Mouse (Mus musculus) MEL (cell line): Measurements from ENCODE around the gene Spag9.

ENCODE experiments used
- CTCF ChIP-seq, 3 experiments: IDR thresholded peaks in 2 of 3; conservative IDR thresholded peaks in 1 of 3; 2 replicates each; pipeline ENCODE4 v1.5.1; 2011 to 2012; ENCODE audit warnings: low read length in 3 of 3, low read depth in 2 of 3, mild to moderate bottlenecking in 2 of 3, improper control_type of control experiment in 1 of 3, inconsistent platforms in 1 of 3, mixed read lengths in 1 of 3, moderate library complexity in 1 of 3; ENCODE audit not compliant: control insufficient read depth in 1 of 3, insufficient read depth in 1 of 3, poor library complexity in 1 of 3, severe bottlenecking in 1 of 3
- E2F4 ChIP-seq: IDR thresholded peaks from 2 replicates; pipeline ENCODE4 v1.6.1; 2011; ENCODE audit warnings: low read depth, low read length, improper control_type of control experiment, borderline replicate concordance
- EP300 ChIP-seq, 2 experiments: IDR thresholded peaks; 2 replicates each; pipeline ENCODE4 v1.6.1; 2011; ENCODE audit warnings: improper control_type of control experiment in 2 of 2, low read length in 2 of 2, low read depth in 1 of 2, mild to moderate bottlenecking in 1 of 2
- HCFC1 ChIP-seq: IDR thresholded peaks from 2 replicates; pipeline ENCODE4 v1.6.1; 2012; ENCODE audit warnings: low read depth, mild to moderate bottlenecking, inconsistent platforms, low read length, improper control_type of control experiment, moderate library complexity
- JUND ChIP-seq: IDR thresholded peaks from 2 replicates; pipeline ENCODE4 v1.6.1; 2011; ENCODE audit warnings: low read depth, mild to moderate bottlenecking, improper control_type of control experiment, low read length
- NRF1 ChIP-seq: IDR thresholded peaks from 2 replicates; pipeline ENCODE4 v1.6.1; 2014; ENCODE audit warnings: low read depth, mild to moderate bottlenecking, inconsistent platforms, low read length, improper control_type of control experiment, moderate library complexity; ENCODE audit not compliant: poor library complexity, insufficient read depth, severe bottlenecking
- RAD21 ChIP-seq: IDR thresholded peaks from 2 replicates; pipeline ENCODE4 v1.6.1; 2011; ENCODE audit warnings: mild to moderate bottlenecking, low read depth, low read length, improper control_type of control experiment
- RCOR1 ChIP-seq: IDR thresholded peaks from 2 replicates; pipeline ENCODE4 v1.6.1; 2012; ENCODE audit warnings: low read depth, mild to moderate bottlenecking, inconsistent platforms, low read length, improper control_type of control experiment
- SMC3 ChIP-seq: IDR thresholded peaks from 2 replicates; pipeline ENCODE4 v1.6.1; 2011; ENCODE audit warnings: low read depth, low read length, improper control_type of control experiment
- TCF12 ChIP-seq: IDR thresholded peaks from 2 replicates; pipeline ENCODE4 v1.6.1; 2014; ENCODE audit warnings: low read depth, mild to moderate bottlenecking, inconsistent platforms, low read length, improper control_type of control experiment, moderate library complexity
- USF1 ChIP-seq: IDR thresholded peaks from 2 replicates; pipeline ENCODE4 v1.6.1; 2014; ENCODE audit warnings: low read depth, mild to moderate bottlenecking, inconsistent platforms, low read length, improper control_type of control experiment, moderate library complexity

DNA sequence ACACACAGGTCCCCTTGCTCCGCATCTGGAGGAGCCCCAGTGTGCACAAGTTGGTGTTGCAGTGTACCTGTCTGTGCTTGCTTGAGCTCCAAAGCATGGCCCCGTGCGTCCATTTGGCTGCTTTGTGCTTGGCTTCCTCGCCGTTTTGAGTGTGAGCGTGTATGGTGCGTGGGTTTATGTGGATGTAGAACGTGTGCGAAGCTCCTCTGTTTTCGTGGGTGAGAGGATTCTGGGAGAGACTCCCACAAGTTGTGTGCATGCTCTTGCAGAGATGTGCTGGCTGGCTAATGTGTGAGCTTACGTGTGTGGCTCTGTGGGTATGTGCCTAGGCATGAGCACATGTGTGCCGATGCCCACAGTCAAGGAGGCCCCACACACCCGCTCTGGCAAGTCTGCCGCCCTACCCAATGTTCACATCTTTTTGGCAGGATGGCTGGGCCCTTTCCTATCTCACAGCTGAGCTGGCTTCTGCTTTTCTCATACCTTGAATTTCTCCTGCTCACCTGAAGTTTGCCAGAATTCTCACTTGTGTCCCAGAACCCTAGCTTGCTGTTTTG is 150.2 kb downstream of the Spag9 start:
- TF ChIP-seq RAD21 = no peak
- no peak for TF ChIP-seq USF1
- no peak for TF ChIP-seq CTCF (IDR thresholded peaks at IDR 0.05 in 2 of 3, conservative IDR thresholded peaks at IDR 0.05 in 1 of 3; ENCODE audit: control insufficient read depth in 1 of 3, insufficient read depth in 1 of 3, low read depth in 2 of 3, low read length in 3 of 3, poor library complexity in 1 of 3, severe bottlenecking in 1 of 3)
- TF ChIP-seq HCFC1 = no peak
- TF ChIP-seq SMC3 = no peak
- TF ChIP-seq JUND = no peak
- no peak for TF ChIP-seq RCOR1
- TF ChIP-seq NRF1 = no peak
- TF ChIP-seq E2F4 = no peak
- TF ChIP-seq EP300 (IDR thresholded peaks at IDR 0.05; ENCODE audit: low read depth in 1 of 2, low read length in 2 of 2) = no peak
- no peak for TF ChIP-seq TCF12
